Mouse (Mus musculus) gastrocnemius, adult 2 months (tissue): ENCODE results near the gene Gm5485. TPM values are rescaled to one million over a fixed set of nuclear protein-coding genes. Genes with fewer than 3 reads are reported as not detected.

Source experiments
- DNase-seq: peaks from one replicate; pipeline ENCODE4 v3.0.0; 2022
- H3K27ac ChIP-seq: fragments of 200-600 bp; 2 replicates; pipeline ENCODE4 v1.8.1; 2022; ENCODE audit warnings: mild to moderate bottlenecking
- H3K4me3 ChIP-seq: fragments of 200-600 bp; 2 replicates; pipeline ENCODE4 v1.8.1; 2022; ENCODE audit warnings: mild to moderate bottlenecking, moderate library complexity
- CTCF ChIP-seq: fragments of 200-600 bp; IDR thresholded peaks from 2 replicates; pipeline ENCODE4 v1.8.1; 2022; ENCODE audit warnings: antibody characterized with exemption, mild to moderate bottlenecking, moderate library complexity
- intact Hi-C: fragments of 180-260 bp; cut with DNase I; formaldehyde crosslinking; loops from one replicate; pipeline ENCODE4 v1.15.1; 2025
- long read RNA-seq, 2 experiments: library from polyadenylated mRNA; stranded (forward); transcript quantifications; one replicate each; pipeline ENCODE4 v2.0.0; 2021
- total RNA-seq, 2 experiments: library from RNA; stranded (reverse); gene quantifications; 2 replicates each; pipeline ENCODE4 v1.2.3; 2021

Gene Gm5485
- not detected for total RNA-seq
- long read RNA-seq, experiment 1: 0 reads
- long read RNA-seq, experiment 2: 0 reads

- no peak for DNase-seq
- no peak within 1 kb of the TSS for H3K4me3 ChIP-seq
- intact Hi-C loops: no loop called here
- TF ChIP-seq CTCF: no peak
- no peak within 1 kb of the TSS for H3K27ac ChIP-seq
Measured at GRCm38 (mm10) chr16:48412246-48412645, at the start of gene Gm5485. Gene Gm5485 (minus strand): TSS chr16:48412416.

- intact Hi-C loops: no loop called here
- no peak overlapping the region for H3K27ac ChIP-seq
- DNase-seq: no peak
- H3K4me3 ChIP-seq: no peak overlapping the region
- TF ChIP-seq CTCF: no peak
Measured at GRCm38 (mm10) chr16:48453264-48453663, 41.0 kb upstream of the Gm5485 start.

- no peak for DNase-seq
- H3K4me3 ChIP-seq: no peak overlapping the region
- no peak overlapping the region for H3K27ac ChIP-seq
- no peak for TF ChIP-seq CTCF
- intact Hi-C loops: no loop called here
Measured at GRCm38 (mm10) chr16:48446161-48446925, 34.1 kb upstream of the Gm5485 start.

DNA sequence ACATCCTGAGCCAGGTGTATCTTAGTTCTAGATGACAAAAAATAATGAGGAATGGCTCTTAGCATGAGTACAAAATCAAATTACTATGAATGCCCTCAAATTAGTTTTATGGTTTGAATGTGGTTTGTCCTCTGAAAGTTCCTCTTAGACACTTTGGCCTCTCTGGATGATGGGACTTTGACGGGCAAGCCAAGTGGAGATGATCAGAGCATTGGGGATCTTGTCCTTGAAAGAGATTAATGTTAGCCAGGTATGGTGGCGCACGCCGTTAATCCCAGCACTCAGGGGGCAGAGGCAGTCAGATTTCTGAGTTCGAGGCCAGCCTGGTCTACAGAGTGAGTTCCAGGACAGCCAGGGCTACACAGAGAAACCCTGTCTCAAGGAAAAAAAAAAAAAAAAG lies 32.4 kb upstream of the Gm5485 start:
- H3K4me3 ChIP-seq: no peak overlapping the region
- intact Hi-C loops: no loop called here
- H3K27ac ChIP-seq: no peak overlapping the region
- TF ChIP-seq CTCF: no peak
- DNase-seq: no peak

GRCm38 (mm10) chr16:48437476-48437875 lies 25.3 kb upstream of the Gm5485 start:
- intact Hi-C loops: no loop called here
- TF ChIP-seq CTCF: no peak
- DNase-seq: no peak
- Histone ChIP-seq H3K27ac (no peak overlapping the region), H3K4me3 (no peak overlapping the region)

DNA sequence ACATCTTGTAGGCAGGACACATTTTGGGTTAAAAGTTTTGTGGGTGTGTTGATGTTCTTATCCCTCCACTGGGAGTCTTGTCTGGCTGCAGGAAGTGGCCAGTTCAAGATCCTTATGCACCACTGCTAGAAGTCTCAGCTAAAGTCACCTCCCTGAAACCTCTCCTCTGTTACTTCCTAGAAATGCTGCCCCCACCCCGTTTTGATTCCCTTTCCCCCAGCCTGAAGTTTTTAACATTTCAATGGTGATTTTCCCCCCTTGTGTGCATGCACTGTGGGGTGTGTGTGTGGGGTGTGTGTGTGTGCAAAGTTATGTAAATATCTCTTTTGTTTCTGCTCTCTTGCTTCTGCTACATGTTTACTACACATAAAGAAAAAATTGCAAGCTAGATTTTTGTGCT lies 23.2 kb upstream of the Gm5485 start:
- no peak overlapping the region for H3K27ac ChIP-seq
- no peak for TF ChIP-seq CTCF
- H3K4me3 ChIP-seq: no peak overlapping the region
- no peak for DNase-seq
- intact Hi-C loops: no loop called here

DNA sequence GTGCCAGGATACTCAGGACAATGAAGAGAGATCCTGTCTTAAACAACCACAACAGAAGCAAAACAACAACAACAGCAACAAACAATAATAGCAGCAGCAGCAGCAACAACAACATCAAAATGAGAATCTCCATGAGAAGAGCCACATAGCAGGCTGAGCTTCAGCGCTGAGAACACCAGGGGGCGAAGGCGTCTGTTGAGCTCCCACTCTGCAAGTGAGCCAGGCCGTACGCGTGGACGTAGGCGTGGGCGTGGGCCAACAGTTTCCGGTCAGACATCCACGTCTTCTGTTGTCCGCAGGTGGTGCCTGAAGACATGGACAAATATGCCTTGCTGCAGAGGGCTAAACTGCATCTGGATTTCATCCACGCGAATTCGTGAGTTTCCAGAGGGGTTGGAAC lies 18.8 kb upstream of the Gm5485 start, which contains the start of gene Morc1:
TSS of gene Morc1 (plus strand) at position 211 of the 400 bp plus-strand sequence.
- no peak within 1 kb of the TSS for H3K27ac ChIP-seq
- H3K4me3 ChIP-seq: no peak within 1 kb of the TSS
- DNase-seq: no peak
- no peak for TF ChIP-seq CTCF
- intact Hi-C loops: no loop called here

GRCm38 (mm10) chr16:48429427-48429826 lies 17.2 kb upstream of the Gm5485 start:
- H3K27ac ChIP-seq: no peak overlapping the region
- no peak for TF ChIP-seq CTCF
- intact Hi-C loops: no loop called here
- no peak overlapping the region for H3K4me3 ChIP-seq
- no peak for DNase-seq

- no peak for TF ChIP-seq CTCF
- Histone ChIP-seq H3K4me3 (no peak overlapping the region), H3K27ac (no peak overlapping the region)
- no peak for DNase-seq
- intact Hi-C loops: no loop called here
Measured at GRCm38 (mm10) chr16:48424069-48424468, 11.9 kb upstream of the Gm5485 start.

DNA sequence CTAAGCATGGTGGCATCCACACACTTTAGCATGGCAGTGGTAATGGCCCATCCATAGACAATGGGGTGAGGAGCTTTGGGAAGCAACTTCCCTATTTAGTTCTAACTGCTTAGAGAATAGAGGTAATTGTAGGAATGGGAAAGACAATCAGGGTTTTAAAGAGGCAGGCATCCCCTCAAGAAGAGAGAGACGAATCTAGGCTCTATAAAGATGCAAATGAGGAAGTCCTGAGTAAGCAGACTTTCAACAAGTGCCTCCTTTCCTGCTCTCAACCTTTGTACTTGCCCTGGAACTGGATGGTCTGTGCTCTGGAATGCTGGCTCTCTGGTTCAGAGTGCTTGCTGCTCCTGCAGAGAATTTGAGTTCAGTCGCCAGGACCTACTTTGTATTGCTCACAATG lies 10.3 kb upstream of the Gm5485 start:
- TF ChIP-seq CTCF: no peak
- no peak overlapping the region for H3K27ac ChIP-seq
- intact Hi-C loops: no loop called here
- H3K4me3 ChIP-seq: no peak overlapping the region
- DNase-seq: no peak

- no peak for TF ChIP-seq CTCF
- no peak for DNase-seq
- intact Hi-C loops: no loop called here
- Histone ChIP-seq H3K27ac (no peak overlapping the region), H3K4me3 (no peak overlapping the region)
Measured at GRCm38 (mm10) chr16:48419035-48419434, 6.8 kb upstream of the Gm5485 start.

GRCm38 (mm10) chr16:48418557-48418956 lies 6.3 kb upstream of the Gm5485 start:
- TF ChIP-seq CTCF: no peak
- Histone ChIP-seq H3K4me3 (no peak overlapping the region), H3K27ac (no peak overlapping the region)
- intact Hi-C loops: no loop called here
- DNase-seq: no peak

DNA sequence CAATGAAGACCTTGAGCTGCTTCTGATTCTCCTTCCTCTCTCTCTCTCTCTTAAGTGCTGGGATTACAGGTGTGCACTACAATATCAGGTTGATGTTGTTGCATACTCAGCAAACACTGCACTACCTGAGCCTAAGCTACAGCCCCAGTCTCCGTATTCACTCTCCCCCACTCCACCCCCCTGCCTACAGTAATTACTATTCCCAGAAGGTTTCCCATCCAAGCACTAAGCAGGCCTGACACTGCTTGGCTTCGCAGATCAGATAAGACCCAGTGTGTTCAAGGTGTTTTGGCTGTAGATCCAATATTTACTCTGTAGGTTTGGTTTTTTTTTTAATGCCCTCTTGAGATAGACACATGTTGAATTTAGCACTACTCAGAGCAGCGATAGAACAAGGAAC lies 2.1 kb downstream of the Gm5485 start:
- DNase-seq: no peak
- no peak overlapping the region for H3K27ac ChIP-seq
- intact Hi-C loops: no loop called here

DNA sequence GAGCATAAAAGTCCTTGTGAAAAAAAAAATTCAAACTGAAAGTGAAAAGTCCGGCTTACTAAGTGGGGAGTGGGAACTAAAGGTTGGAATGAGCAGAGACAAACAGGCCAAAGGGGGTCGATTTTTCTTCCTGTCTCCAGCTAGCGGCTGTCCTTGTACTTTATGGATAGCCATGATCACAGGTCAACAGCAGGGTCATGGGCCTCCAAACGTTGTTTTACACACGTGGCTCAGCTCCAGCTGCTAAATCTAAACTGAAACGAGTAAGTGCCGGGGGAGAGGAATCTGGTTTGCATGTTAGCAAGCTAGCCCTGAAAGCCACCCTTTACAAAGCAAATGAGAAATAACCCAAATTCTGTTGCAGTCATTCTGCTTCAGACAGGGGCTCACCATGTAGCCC lies 2.6 kb downstream of the Gm5485 start:
- Histone ChIP-seq H3K27ac (no peak overlapping the region), H3K4me3 (no peak overlapping the region)
- DNase-seq: no peak
- TF ChIP-seq CTCF: no peak
- intact Hi-C loops: no loop called here

More for the DNA sequence above, 2.1 kb downstream of the Gm5485 start:
- H3K4me3 ChIP-seq: no peak overlapping the region
- no peak for TF ChIP-seq CTCF
